Mouse (Mus musculus) CH12.LX (cell line): ENCODE data around the gene 2210016L21Rik. TPM values are rescaled to one million over a fixed set of nuclear protein-coding genes. Genes with fewer than 3 reads are reported as not detected.

Experiments used
- DNase-seq: peaks from one replicate; pipeline ENCODE4 v3.0.0-alpha.2; 2013; ENCODE audit errors: extremely low read depth
- H3K27ac ChIP-seq: 2 replicates; pipeline ENCODE4 v1.5.1; 2012; ENCODE audit warnings: low read depth, mild to moderate bottlenecking, control low read depth, moderate library complexity; ENCODE audit not compliant: insufficient read depth
- H3K27me3 ChIP-seq: replicated peaks from 2 replicates; pipeline ENCODE3; 2012; ENCODE audit warnings: inconsistent platforms
- H3K36me3 ChIP-seq, 2 experiments: replicated peaks in 1 of 2; 2 replicates each; pipeline versions ENCODE3 to v1.6.1; 2012; ENCODE audit warnings: inconsistent platforms in 1 of 2, low read length in 1 of 2, mild to moderate bottlenecking in 1 of 2, mixed read lengths in 1 of 2, moderate library complexity in 1 of 2; ENCODE audit not compliant: control insufficient read depth in 1 of 2, insufficient read depth in 1 of 2
- H3K4me1 ChIP-seq, 2 experiments: 2 replicates each; pipeline ENCODE4 v1.6.1; 2012; ENCODE audit warnings: inconsistent platforms in 1 of 2, moderate library complexity in 1 of 2; ENCODE audit not compliant: insufficient read depth in 2 of 2, control insufficient read depth in 1 of 2
- H3K4me2 ChIP-seq: 2 replicates; pipeline ENCODE4 v1.6.1; 2012; ENCODE audit warnings: low read depth, mild to moderate bottlenecking, control low read depth; ENCODE audit not compliant: poor library complexity, insufficient read depth, severe bottlenecking
- H3K4me3 ChIP-seq, 3 experiments: fragments of 150-350 bp in 1 of 3; sonication (generic) in 1 of 3; replicated peaks in 1 of 3; 2 replicates each; pipeline versions ENCODE3 to v1.5.1; 2011 to 2012; ENCODE audit warnings: low read depth in 2 of 3, low read length in 2 of 3, mild to moderate bottlenecking in 2 of 3, moderate library complexity in 2 of 3, control low read depth in 1 of 3, improper control_type of control experiment in 1 of 3, inconsistent platforms in 1 of 3, mixed read lengths in 1 of 3; ENCODE audit not compliant: poor library complexity in 1 of 3
- H3K79me2 ChIP-seq: replicated peaks from 2 replicates; pipeline ENCODE4 v1.6.1; 2012; ENCODE audit warnings: mild to moderate bottlenecking, moderate library complexity; ENCODE audit not compliant: control insufficient read depth, poor library complexity, insufficient read depth, severe bottlenecking; ENCODE audit errors: extremely low read depth
- H3K9ac ChIP-seq: 2 replicates; pipeline ENCODE4 v1.6.1; 2012; ENCODE audit warnings: low read depth, mild to moderate bottlenecking, control low read depth, moderate library complexity; ENCODE audit not compliant: insufficient read depth
- H3K9me3 ChIP-seq: replicated peaks from 2 replicates; pipeline ENCODE3; 2012; ENCODE audit warnings: low read length, inconsistent platforms, mixed read lengths
- BHLHE40 ChIP-seq: IDR thresholded peaks from 2 replicates; pipeline ENCODE4 v1.6.1; 2011; ENCODE audit warnings: mild to moderate bottlenecking, low read depth, low read length, improper control_type of control experiment
- CHD2 ChIP-seq: IDR thresholded peaks from 2 replicates; pipeline ENCODE4 v1.6.1; 2011; ENCODE audit warnings: low read length, improper control_type of control experiment
- E2F4 ChIP-seq: IDR thresholded peaks from 2 replicates; pipeline ENCODE4 v1.6.1; 2011; ENCODE audit warnings: low read depth, low read length, improper control_type of control experiment; ENCODE audit not compliant: insufficient replicate concordance
- ELF1 ChIP-seq: IDR thresholded peaks from 2 replicates; pipeline ENCODE4 v1.6.1; 2014; ENCODE audit warnings: low read depth, mild to moderate bottlenecking, inconsistent platforms, low read length, improper control_type of control experiment
- EP300 ChIP-seq: IDR thresholded peaks from 2 replicates; pipeline ENCODE4 v1.6.1; 2011; ENCODE audit warnings: low read length, improper control_type of control experiment
- ETS1 ChIP-seq: conservative IDR thresholded peaks from 2 replicates; pipeline ENCODE4 v1.6.1; 2012; ENCODE audit warnings: low read depth, mild to moderate bottlenecking, inconsistent platforms, low read length, improper control_type of control experiment, moderate library complexity
- GABPA ChIP-seq: IDR thresholded peaks from 2 replicates; pipeline ENCODE4 v1.6.1; 2012; ENCODE audit warnings: low read depth, low read length, improper control_type of control experiment, inconsistent platforms; ENCODE audit not compliant: insufficient replicate concordance
- HCFC1 ChIP-seq: IDR thresholded peaks from 2 replicates; pipeline ENCODE4 v1.6.1; 2012; ENCODE audit warnings: low read depth, mild to moderate bottlenecking, inconsistent platforms, low read length, improper control_type of control experiment
- IRF4 ChIP-seq: IDR thresholded peaks from 2 replicates; pipeline ENCODE4 v1.6.1; 2014; ENCODE audit warnings: low read depth, mild to moderate bottlenecking, inconsistent platforms, low read length, improper control_type of control experiment
- KAT2A ChIP-seq: IDR thresholded peaks from 2 replicates; pipeline ENCODE4 v1.6.1; 2012; ENCODE audit warnings: low read length, improper control_type of control experiment, inconsistent platforms; ENCODE audit not compliant: insufficient replicate concordance
- MAFK ChIP-seq: IDR thresholded peaks from 2 replicates; pipeline ENCODE4 v1.6.1; 2011; ENCODE audit warnings: low read length, improper control_type of control experiment; ENCODE audit not compliant: insufficient replicate concordance
- MAX ChIP-seq: IDR thresholded peaks from 2 replicates; pipeline ENCODE4 v1.6.1; 2011; ENCODE audit warnings: low read length, improper control_type of control experiment
- MAZ ChIP-seq: IDR thresholded peaks from 2 replicates; pipeline ENCODE4 v1.6.1; 2012; ENCODE audit warnings: low read depth, mild to moderate bottlenecking, inconsistent platforms, low read length, improper control_type of control experiment, moderate library complexity
- MEF2A ChIP-seq: IDR thresholded peaks from 2 replicates; pipeline ENCODE4 v1.6.1; 2014; ENCODE audit warnings: low read depth, mild to moderate bottlenecking, inconsistent platforms, low read length, improper control_type of control experiment, borderline replicate concordance
- MXI1 ChIP-seq: IDR thresholded peaks from 2 replicates; pipeline ENCODE4 v1.6.1; 2011; ENCODE audit warnings: mild to moderate bottlenecking, low read depth, low read length, improper control_type of control experiment
- MYC ChIP-seq: IDR thresholded peaks from 2 replicates; pipeline ENCODE4 v1.6.1; 2011; ENCODE audit warnings: low read depth, mild to moderate bottlenecking, improper control_type of control experiment, low read length
- NELFE ChIP-seq: IDR thresholded peaks from 2 replicates; pipeline ENCODE4 v1.6.1; 2011; ENCODE audit warnings: low read depth, low read length, improper control_type of control experiment
- NRF1 ChIP-seq: IDR thresholded peaks from 2 replicates; pipeline ENCODE4 v1.6.1; 2014; ENCODE audit warnings: low read depth, mild to moderate bottlenecking, inconsistent platforms, low read length, improper control_type of control experiment, moderate library complexity
- POLR2A ChIP-seq: IDR thresholded peaks from 2 replicates; pipeline ENCODE4 v1.6.1; 2011; ENCODE audit warnings: low read depth, mild to moderate bottlenecking, improper control_type of control experiment, low read length
- POLR2AphosphoS2 ChIP-seq: IDR thresholded peaks from 2 replicates; pipeline ENCODE4 v1.6.1; 2011; ENCODE audit warnings: low read depth, low read length, improper control_type of control experiment
- RAD21 ChIP-seq: IDR thresholded peaks from 2 replicates; pipeline ENCODE4 v1.6.1; 2011; ENCODE audit warnings: low read depth, mild to moderate bottlenecking, low read length, improper control_type of control experiment, moderate library complexity
- RCOR1 ChIP-seq: conservative IDR thresholded peaks from 2 replicates; pipeline ENCODE4 v1.6.1; 2012; ENCODE audit warnings: low read depth, mild to moderate bottlenecking, inconsistent platforms, low read length, improper control_type of control experiment
- SIN3A ChIP-seq: IDR thresholded peaks from 2 replicates; pipeline ENCODE4 v1.6.1; 2012; ENCODE audit warnings: low read length, improper control_type of control experiment, inconsistent platforms
- SMC3 ChIP-seq: IDR thresholded peaks from 2 replicates; pipeline ENCODE4 v1.6.1; 2011; ENCODE audit warnings: low read depth, low read length, improper control_type of control experiment
- TBP ChIP-seq: conservative IDR thresholded peaks from 2 replicates; pipeline ENCODE4 v1.6.1; 2011; ENCODE audit warnings: low read depth, low read length, improper control_type of control experiment
- TCF12 ChIP-seq: IDR thresholded peaks from 2 replicates; pipeline ENCODE4 v1.6.1; 2014; ENCODE audit warnings: low read depth, mild to moderate bottlenecking, inconsistent platforms, low read length, improper control_type of control experiment
- UBTF ChIP-seq: IDR thresholded peaks from 2 replicates; pipeline ENCODE4 v1.6.1; 2012; ENCODE audit warnings: low read depth, mild to moderate bottlenecking, inconsistent platforms, low read length, improper control_type of control experiment, moderate library complexity
- USF1 ChIP-seq: IDR thresholded peaks from 2 replicates; pipeline ENCODE4 v1.6.1; 2014; ENCODE audit warnings: low read depth, mild to moderate bottlenecking, inconsistent platforms, low read length, improper control_type of control experiment
- USF2 ChIP-seq: conservative IDR thresholded peaks from 2 replicates; pipeline ENCODE4 v1.6.1; 2011; ENCODE audit warnings: low read depth, low read length, improper control_type of control experiment
- ZKSCAN1 ChIP-seq: IDR thresholded peaks from 2 replicates; pipeline ENCODE4 v1.6.1; 2012; ENCODE audit warnings: low read depth, inconsistent platforms, low read length, improper control_type of control experiment, borderline replicate concordance
- ZMIZ1 ChIP-seq: IDR thresholded peaks from 2 replicates; pipeline ENCODE4 v1.6.1; 2012; ENCODE audit warnings: low read depth, mild to moderate bottlenecking, inconsistent platforms, low read length, improper control_type of control experiment
- dilution Hi-C: fragments of 300-500 bp; cut with MboI; formaldehyde crosslinking; loops from 2 replicates; pipeline ENCODE4 v1.14.3; 2020; ENCODE audit warnings: low sequenced_read_pairs; ENCODE audit not compliant: extremely low pct_unique_long_range_greater_than_20kb, extremely low pct_ligation_motif_present
- in situ Hi-C: fragments of 300-500 bp; cut with MboI; formaldehyde crosslinking; loops from 3 replicates; pipeline ENCODE4 v1.14.3; 2019; ENCODE audit warnings: low sequenced_read_pairs, low pct_ligation_motif_present, low pct_unique_long_range_greater_than_20kb, mixed read lengths
- polyA plus RNA-seq: library from polyadenylated mRNA; unstranded; fragments of >175 nt; gene quantifications from 2 replicates; pipeline ENCODE4 v1.2.1, GENCODE M21; 2012; ENCODE audit warnings: low read depth; ENCODE audit not compliant: insufficient read length
- total RNA-seq, 2 experiments: library from RNA; depleted of rRNA; stranded (reverse); fragments of 300-350 nt in 1 of 2; fragments of >200 nt in 1 of 2; gene quantifications; 2 replicates each; pipeline ENCODE4 v1.2.3; 2012 to 2014

The 2210016L21Rik gene
- total RNA-seq (2012; rRNA removed) (21.6 TPM in 2 replicates), total RNA-seq (2014; rRNA removed) (11.0 and 11.5 TPM in 2 replicates), polyA plus RNA-seq (32.5 and 49.1 TPM in 2 replicates)

DNA sequence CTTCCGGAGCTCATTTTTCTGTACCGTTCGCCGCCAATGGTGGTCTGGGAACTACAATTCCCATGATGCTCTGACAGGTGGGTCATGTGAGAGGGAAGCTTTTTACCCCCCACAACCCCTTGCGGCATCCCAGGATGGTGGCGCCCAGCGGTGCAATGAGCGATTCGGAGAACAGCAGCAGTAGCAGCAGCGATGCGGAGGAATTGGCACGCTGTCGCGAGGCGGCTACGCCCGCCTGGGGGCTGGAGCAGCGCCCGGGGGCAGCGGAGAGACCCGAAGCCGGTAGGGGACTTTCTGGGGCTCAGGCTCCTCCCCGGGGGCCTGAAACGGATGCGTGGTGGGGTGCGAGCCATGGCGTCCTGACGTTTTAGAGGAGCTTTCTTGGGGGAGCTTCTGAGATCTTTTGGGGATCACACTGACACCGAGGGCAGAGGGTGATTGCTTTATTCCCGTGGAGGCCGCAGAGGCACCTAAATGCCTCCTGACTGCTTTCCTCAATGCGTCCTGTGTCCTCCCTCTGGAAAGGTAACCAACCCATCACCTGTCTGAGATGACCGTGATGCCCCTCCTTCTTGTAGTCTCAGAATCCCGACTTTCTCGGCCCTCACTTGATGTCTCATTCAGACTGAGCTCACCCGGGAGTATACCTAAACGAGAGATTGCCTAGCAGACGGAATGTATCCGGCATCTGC is at the start of gene 2210016L21Rik:
Gene 2210016L21Rik, plus strand, starts transcription at position 85 of the 692 bp plus-strand sequence.
- H3K79me2 ChIP-seq, result peaks cover 7% of the 10 kb centered on the region
- dilution Hi-C loops, result no loop called here
- in situ Hi-C loops, result no loop called here
- TF ChIP-seq MAFK, result no peak
- peak; percentile 91 for TF ChIP-seq TCF12
- TF ChIP-seq GABPA, result peak; percentile 80; the same call in 1 of the 2 replicates
- 0 out of 2 replicates have a peak, but pooled peaks have one; percentile 46 for TF ChIP-seq RCOR1
- no peak for TF ChIP-seq EP300
- TF ChIP-seq MYC, result peak; percentile 61; the same call in 1 of the 2 replicates
- peak; percentile 83 for TF ChIP-seq MXI1
- no peak for TF ChIP-seq RAD21
- TF ChIP-seq SMC3, result no peak
- TF ChIP-seq UBTF, result no peak
- peak; percentile 72 for TF ChIP-seq BHLHE40
- peak; percentile 39 for TF ChIP-seq MEF2A
- peak; percentile 84 for TF ChIP-seq ZMIZ1
- peak; percentile 57 for TF ChIP-seq IRF4
- peak; percentile 91 for TF ChIP-seq USF2
- TF ChIP-seq TBP, result peak; percentile 95
- peak; percentile 60; the same call in 1 of the 2 replicates for TF ChIP-seq POLR2AphosphoS2
- peak; percentile 65 for TF ChIP-seq MAX
- no peak; the same call in none of the 2 replicates for TF ChIP-seq MAZ
- TF ChIP-seq ETS1, result no peak
- TF ChIP-seq HCFC1, result peak; percentile 99
- TF ChIP-seq SIN3A, result peak; percentile 94
- TF ChIP-seq USF1, result peak; percentile 96
- 0 out of 2 replicates have a peak, but pooled peaks have one; percentile 20 for TF ChIP-seq E2F4
- no peak for TF ChIP-seq CHD2
- peak; percentile 97 for TF ChIP-seq KAT2A
- TF ChIP-seq POLR2A, result peak; percentile 90
- no peak for TF ChIP-seq ZKSCAN1
- TF ChIP-seq NRF1, result peak; percentile 49
- TF ChIP-seq ELF1, result peak; percentile 78
- TF ChIP-seq NELFE, result peak; percentile 86
- H3K4me2 ChIP-seq, result peak within 1 kb of the TSS; percentile 63
- peak within 1 kb of the TSS; percentile 79 to 100 (median 94) for H3K4me3 ChIP-seq
- H3K27ac ChIP-seq, result no peak within 1 kb of the TSS
- H3K9ac ChIP-seq, result peak within 1 kb of the TSS; percentile 57
- peaks cover 2% of the 10 kb centered on the region for H3K27me3 ChIP-seq
- no peaks in the 10 kb centered on the region for H3K9me3 ChIP-seq
- H3K36me3 ChIP-seq, result peaks cover 18 to 28% of the 10 kb centered on the region in 2 experiments
- peaks cover 9 to 29% of the 10 kb centered on the region in 2 experiments; a peak in 3 of 4 replicates for H3K4me1 ChIP-seq
- DNase-seq, result peak; percentile 93
